Mouse (Mus musculus) testis, postnatal 14 days (tissue): ENCODE data around the gene Rbms2.
"Not testable (repeated sequence)": the region's sequence is repeated elsewhere in the genome, so short reads cannot be mapped to it uniquely, and the experiment has no call there.

Source experiments
- DNase-seq: peaks from one replicate; pipeline ENCODE4 v3.0.0; 2021; ENCODE audit warnings: low spot score

Gene Rbms2

GRCm38 (mm10) chr10:128091564-128092505 lies 88.3 kb downstream of the Rbms2 start, which contains the start of gene Baz2a:
Baz2a (plus strand) TSS chr10:128091577.
- DNase-seq = peak; percentile 38

- DNase-seq = peak; percentile 76
These were observed 89.2 kb downstream of the Rbms2 start for GRCm38 (mm10) chr10:128090651-128091563.

- no peak for DNase-seq
These were observed 90.3 kb downstream of the Rbms2 start for GRCm38 (mm10) chr10:128089842-128090241.

- no peak for DNase-seq
These were observed 91.9 kb downstream of the Rbms2 start for GRCm38 (mm10) chr10:128088181-128088580.

GRCm38 (mm10) chr10:128087216-128087615 lies 92.9 kb downstream of the Rbms2 start:
- not testable (repeated sequence) for DNase-seq

- DNase-seq = no peak
These were observed 93.7 kb downstream of the Rbms2 start for GRCm38 (mm10) chr10:128086391-128086790.

GRCm38 (mm10) chr10:128084160-128084559 lies 95.9 kb downstream of the Rbms2 start:
- DNase-seq = no peak

GRCm38 (mm10) chr10:128083688-128084087 lies 96.4 kb downstream of the Rbms2 start:
- DNase-seq = no peak

- DNase-seq = peak; percentile 99
These were observed 97.1 kb downstream of the Rbms2 start, which contains the start of gene Atp5b for GRCm38 (mm10) chr10:128082880-128083421. Atp5b (plus strand) TSS chr10:128083273.

- no peak for DNase-seq
These were observed 97.7 kb downstream of the Rbms2 start for GRCm38 (mm10) chr10:128082477-128082808.

- no peak for DNase-seq
These were observed 98.2 kb downstream of the Rbms2 start for GRCm38 (mm10) chr10:128081807-128082476.
